Mouse (Mus musculus): ENCODE measurements at regions not wholly inside any gene's neighbourhood (a gene's known extent, or its start where the extent isn't known, plus 50 kb on each side); places are given as distances from the start of the nearest gene placed in this dataset.

GRCm38 (mm10) chr2:143217760-143218358, 139.6 kb downstream of the Otor start:
- Histone ChIP-seq H3K9ac (no peak overlapping the region), H3K4me3 (no peak overlapping the region), H3K27me3 (no peaks in the 10 kb centered on the region), H3K27ac (no peak overlapping the region), H3K36me3 (ENCODE audit: poor library complexity, severe bottlenecking) (no peaks in the 10 kb centered on the region), H3K9me3 (replicated peaks) (no peaks in the 10 kb centered on the region), H3K4me1 (no peaks in the 10 kb centered on the region), H3K4me2 (no peak overlapping the region)
- ATAC-seq: peak; percentile 86; the same call in 1 of the 2 replicates
- WGBS: 63% methylated on average over 5 of the region's 5 CpGs

GRCm38 (mm10) chr2:143222326-143222725, 144.1 kb downstream of the Otor start:
- no peak overlapping the region for H3K9ac ChIP-seq
- H3K4me3 ChIP-seq: no peak overlapping the region
- no peaks in the 10 kb centered on the region for H3K4me1 ChIP-seq
- H3K9me3 ChIP-seq (replicated peaks): no peaks in the 10 kb centered on the region
- no peak overlapping the region for H3K4me2 ChIP-seq
- no peak for ATAC-seq
- no peaks in the 10 kb centered on the region for H3K36me3 ChIP-seq (ENCODE audit: poor library complexity, severe bottlenecking)
- no peak overlapping the region for H3K27ac ChIP-seq
- 79% methylated on average over 1 of the region's 1 CpGs for WGBS
- no peaks in the 10 kb centered on the region for H3K27me3 ChIP-seq

- H3K4me2 ChIP-seq: no peak overlapping the region
- no peaks in the 10 kb centered on the region for H3K9me3 ChIP-seq (replicated peaks)
- H3K36me3 ChIP-seq (ENCODE audit: poor library complexity, severe bottlenecking): no peaks in the 10 kb centered on the region
- H3K27ac ChIP-seq: no peak overlapping the region
- 74% methylated on average over 4 of the region's 4 CpGs for whole genome bisulfite sequencing
- H3K4me3 ChIP-seq: no peak overlapping the region
- H3K27me3 ChIP-seq: no peaks in the 10 kb centered on the region
- ATAC-seq: peak; percentile 41; the same call in 1 of the 2 replicates
- no peaks in the 10 kb centered on the region for H3K4me1 ChIP-seq
- H3K9ac ChIP-seq: no peak overlapping the region
Observed at GRCm38 (mm10) chr2:143224410-143225130, 146.3 kb downstream of the Otor start.

GRCm38 (mm10) chr2:143233795-143234194, 155.5 kb downstream of the Otor start:
- Histone ChIP-seq H3K4me2 (no peak overlapping the region), H3K9ac (no peak overlapping the region), H3K36me3 (ENCODE audit: poor library complexity, severe bottlenecking) (no peaks in the 10 kb centered on the region), H3K4me3 (no peak overlapping the region), H3K4me1 (no peaks in the 10 kb centered on the region), H3K27me3 (no peaks in the 10 kb centered on the region), H3K27ac (no peak overlapping the region), H3K9me3 (replicated peaks) (no peaks in the 10 kb centered on the region)
- ATAC-seq: no peak
- 84% methylated on average over 7 of the region's 7 CpGs for WGBS

- Histone ChIP-seq H3K9me3 (replicated peaks) (no peaks in the 10 kb centered on the region), H3K4me3 (no peak overlapping the region), H3K36me3 (ENCODE audit: poor library complexity, severe bottlenecking) (no peaks in the 10 kb centered on the region), H3K27ac (no peak overlapping the region), H3K4me1 (no peaks in the 10 kb centered on the region), H3K27me3 (no peaks in the 10 kb centered on the region), H3K9ac (no peak overlapping the region), H3K4me2 (no peak overlapping the region)
- ATAC-seq: no peak
- WGBS: 85% methylated on average over 4 of the region's 4 CpGs
Observed at GRCm38 (mm10) chr2:143240274-143240673, 162.0 kb downstream of the Otor start.

GRCm38 (mm10) chr2:143243741-143244140, 165.5 kb downstream of the Otor start:
- 84% methylated on average over 3 of the region's 3 CpGs for WGBS
- H3K4me3 ChIP-seq: no peak overlapping the region

GRCm38 (mm10) chr2:143246131-143246665, 167.9 kb downstream of the Otor start:
- H3K4me1 ChIP-seq: no peaks in the 10 kb centered on the region
- no peaks in the 10 kb centered on the region for H3K9me3 ChIP-seq (replicated peaks)
- no peak for ATAC-seq
- no peaks in the 10 kb centered on the region for H3K27me3 ChIP-seq
- no peaks in the 10 kb centered on the region for H3K36me3 ChIP-seq (ENCODE audit: poor library complexity, severe bottlenecking)
- H3K27ac ChIP-seq: no peak overlapping the region
- no peak overlapping the region for H3K4me3 ChIP-seq
- WGBS: 84% methylated on average over 4 of the region's 4 CpGs
- H3K9ac ChIP-seq: no peak overlapping the region
- H3K4me2 ChIP-seq: no peak overlapping the region

More at GRCm38 (mm10) chr2:143243741-143244140, 165.5 kb downstream of the Otor start:
- Histone ChIP-seq H3K9me3 (replicated peaks) (no peaks in the 10 kb centered on the region), H3K4me2 (no peak overlapping the region), H3K36me3 (ENCODE audit: poor library complexity, severe bottlenecking) (no peaks in the 10 kb centered on the region), H3K9ac (no peak overlapping the region), H3K4me1 (no peaks in the 10 kb centered on the region), H3K27ac (no peak overlapping the region), H3K27me3 (no peaks in the 10 kb centered on the region)
- no peak for ATAC-seq

GRCm38 (mm10) chr2:143269026-143269425, 190.8 kb downstream of the Otor start:
- H3K27ac ChIP-seq: no peak overlapping the region
- no peak overlapping the region for H3K4me2 ChIP-seq
- no peak overlapping the region for H3K4me3 ChIP-seq
- no peaks in the 10 kb centered on the region for H3K36me3 ChIP-seq (ENCODE audit: poor library complexity, severe bottlenecking)
- H3K4me1 ChIP-seq: no peaks in the 10 kb centered on the region
- H3K9me3 ChIP-seq (replicated peaks): no peaks in the 10 kb centered on the region
- WGBS: 40% methylated on average over 7 of the region's 7 CpGs
- ATAC-seq: no peak
- no peak overlapping the region for H3K9ac ChIP-seq
- H3K27me3 ChIP-seq: no peaks in the 10 kb centered on the region

- no peak overlapping the region for H3K4me3 ChIP-seq
- no peak for ATAC-seq
Observed at GRCm38 (mm10) chr2:143270826-143271225, 192.6 kb downstream of the Otor start.

GRCm38 (mm10) chr2:143305747-143306570, 227.7 kb downstream of the Otor start:
- Histone ChIP-seq H3K4me2 (no peak overlapping the region), H3K9me3 (replicated peaks) (no peaks in the 10 kb centered on the region), H3K4me1 (0 out of 2 replicates have a peak, but pooled peaks cover 2% of the 10 kb centered on the region), H3K27me3 (no peaks in the 10 kb centered on the region), H3K27ac (0 out of 2 replicates have a peak overlapping the region, but pooled peaks have one; percentile 31), H3K9ac (no peak overlapping the region), H3K36me3 (ENCODE audit: poor library complexity, severe bottlenecking) (no peaks in the 10 kb centered on the region), H3K4me3 (no peak overlapping the region)
- ATAC-seq: peak; percentile 94
- 70% methylated on average over 4 of the region's 4 CpGs for WGBS

More at GRCm38 (mm10) chr2:143270826-143271225, 192.6 kb downstream of the Otor start:
- Histone ChIP-seq H3K36me3 (ENCODE audit: poor library complexity, severe bottlenecking) (no peaks in the 10 kb centered on the region), H3K9ac (no peak overlapping the region), H3K27me3 (no peaks in the 10 kb centered on the region), H3K4me1 (no peaks in the 10 kb centered on the region), H3K4me2 (no peak overlapping the region), H3K9me3 (replicated peaks) (no peaks in the 10 kb centered on the region), H3K27ac (no peak overlapping the region)
- 80% methylated on average over 5 of the region's 5 CpGs for WGBS

- WGBS: 80% methylated on average over 2 of the region's 2 CpGs
- no peaks in the 10 kb centered on the region for H3K36me3 ChIP-seq (ENCODE audit: poor library complexity, severe bottlenecking)
- no peak overlapping the region for H3K4me3 ChIP-seq
- no peak overlapping the region for H3K9ac ChIP-seq
- no peaks in the 10 kb centered on the region for H3K27me3 ChIP-seq
- no peak overlapping the region for H3K4me2 ChIP-seq
- H3K27ac ChIP-seq: 0 out of 2 replicates have a peak overlapping the region, but pooled peaks have one; percentile 31
- 0 out of 2 replicates have a peak, but pooled peaks cover 2% of the 10 kb centered on the region for H3K4me1 ChIP-seq
- ATAC-seq: peak; percentile 62; the same call in 1 of the 2 replicates
- H3K9me3 ChIP-seq (replicated peaks): no peaks in the 10 kb centered on the region
Observed at GRCm38 (mm10) chr2:143306571-143306925, 228.3 kb downstream of the Otor start.

GRCm38 (mm10) chr2:143325486-143325885, 220.5 kb upstream of the Pcsk2 start:
- Histone ChIP-seq H3K27me3 (no peaks in the 10 kb centered on the region), H3K27ac (no peak overlapping the region), H3K4me3 (no peak overlapping the region), H3K9me3 (replicated peaks) (peaks cover 4% of the 10 kb centered on the region; the same call in 1 of the 2 replicates), H3K4me2 (no peak overlapping the region), H3K36me3 (ENCODE audit: poor library complexity, severe bottlenecking) (no peaks in the 10 kb centered on the region), H3K4me1 (no peaks in the 10 kb centered on the region), H3K9ac (no peak overlapping the region)
- 0 out of 2 replicates have a peak, but pooled peaks have one; percentile 13 for ATAC-seq

Measured in forebrain, embryonic 13.5 days (tissue).